Mouse (Mus musculus) NIH3T3 (cell line): ENCODE measurements around the gene Apol11b.
"Not testable (repeated sequence)": the region's sequence is repeated elsewhere in the genome, so short reads cannot be mapped to it uniquely, and the experiment has no call there.

ENCODE experiments used
- DNase-seq: peaks from one replicate; pipeline ENCODE4 v3.0.0-alpha.2; 2012; ENCODE audit warnings: low read depth

Apol11b gene

DNA sequence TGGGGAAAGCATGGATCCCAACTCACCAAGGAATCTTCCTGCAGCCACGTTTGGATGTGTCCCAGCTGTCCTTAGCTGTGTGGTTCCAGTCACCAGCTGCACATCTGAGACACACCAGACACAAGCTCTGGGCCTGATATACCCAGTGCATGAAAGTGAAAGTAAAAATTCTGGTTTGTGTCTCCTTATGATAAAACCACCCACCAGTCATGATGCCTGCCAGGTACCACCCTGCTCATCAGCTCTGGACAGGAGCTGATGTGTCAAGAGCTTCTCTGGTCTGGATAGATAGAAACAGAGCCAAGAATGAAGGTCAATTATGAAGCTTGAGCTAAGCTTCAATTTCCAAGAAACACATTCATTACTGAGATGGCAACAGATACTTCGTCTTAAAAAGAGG, at the start of gene Apol11b:
TSS of gene Apol11b (minus strand) at position 111 of the 400 bp plus-strand sequence.
- not testable (repeated sequence) for DNase-seq

DNA sequence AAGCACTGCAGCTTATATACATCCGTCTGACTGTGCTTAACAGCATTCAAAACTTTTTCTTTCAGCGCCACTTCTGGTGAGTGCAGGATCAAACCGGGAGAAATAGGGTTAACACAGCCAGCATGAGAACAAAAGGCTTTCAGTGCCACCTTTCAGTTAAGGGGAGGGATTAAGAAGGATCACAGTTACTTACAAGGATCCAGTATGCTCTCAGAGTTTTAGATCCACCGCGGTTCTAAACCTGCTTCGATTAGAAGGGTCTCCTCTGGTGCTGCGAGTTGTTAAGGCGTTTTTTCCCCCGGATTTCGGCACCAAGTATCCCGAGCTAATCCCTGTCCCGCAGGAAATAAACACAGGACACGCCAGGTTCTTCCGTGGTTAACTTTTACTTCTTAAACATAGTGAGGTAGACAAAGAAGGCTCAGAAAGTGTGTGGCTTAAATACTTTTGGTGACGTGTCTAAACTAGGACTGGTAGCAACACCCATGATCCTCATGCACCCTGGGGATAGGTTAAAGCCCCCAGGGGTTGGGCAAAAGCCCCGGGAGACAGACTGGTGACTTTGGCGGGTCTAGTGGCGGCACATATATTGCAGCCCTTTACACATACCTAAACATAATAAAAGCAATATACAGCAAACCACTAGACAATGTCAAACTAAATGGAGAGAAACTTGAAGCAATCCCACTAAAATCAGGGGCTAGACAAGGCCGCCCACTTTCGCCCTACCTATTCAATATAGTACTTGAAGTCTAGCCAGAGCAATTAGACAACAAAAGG, 48.6 kb upstream of the Apol11b start:
- not testable (repeated sequence) for DNase-seq

DNA sequence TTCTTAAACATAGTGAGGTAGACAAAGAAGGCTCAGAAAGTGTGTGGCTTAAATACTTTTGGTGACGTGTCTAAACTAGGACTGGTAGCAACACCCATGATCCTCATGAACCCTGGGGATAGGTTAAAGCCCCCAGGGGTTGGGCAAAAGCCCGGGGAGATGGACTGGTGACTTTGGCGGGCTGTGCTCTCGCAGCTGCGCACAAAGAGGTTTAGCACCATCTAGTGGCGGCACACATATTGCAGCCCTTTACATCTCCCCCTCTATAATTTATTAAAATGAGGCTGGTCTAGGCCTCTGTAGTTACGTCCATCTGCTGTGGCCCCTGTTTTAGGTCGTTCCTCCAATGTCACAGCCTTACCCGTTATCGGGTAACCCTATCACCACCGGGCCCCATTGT, 40.9 kb upstream of the Apol11b start:
- peak; percentile 73 for DNase-seq

DNA sequence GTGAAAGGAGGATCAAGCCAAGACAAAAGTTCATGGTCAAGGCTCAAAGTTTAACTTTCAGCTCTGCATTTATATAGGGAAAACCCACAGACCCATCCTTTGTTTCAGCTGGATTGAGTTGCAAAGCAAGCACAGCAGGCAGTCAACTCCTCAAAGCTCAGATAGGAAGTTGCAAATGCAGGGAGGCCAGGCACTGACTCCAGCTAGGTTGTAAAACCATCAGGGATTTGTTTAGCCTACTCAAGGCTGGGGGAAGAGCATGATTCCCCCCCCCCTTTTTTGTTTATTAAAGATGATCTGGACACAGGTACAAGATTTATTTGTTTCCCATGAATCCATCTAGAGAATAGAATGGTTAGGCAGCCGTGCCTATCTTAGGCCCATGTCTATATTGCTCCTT, 31.0 kb upstream of the Apol11b start:
- not testable (repeated sequence) for DNase-seq

DNA sequence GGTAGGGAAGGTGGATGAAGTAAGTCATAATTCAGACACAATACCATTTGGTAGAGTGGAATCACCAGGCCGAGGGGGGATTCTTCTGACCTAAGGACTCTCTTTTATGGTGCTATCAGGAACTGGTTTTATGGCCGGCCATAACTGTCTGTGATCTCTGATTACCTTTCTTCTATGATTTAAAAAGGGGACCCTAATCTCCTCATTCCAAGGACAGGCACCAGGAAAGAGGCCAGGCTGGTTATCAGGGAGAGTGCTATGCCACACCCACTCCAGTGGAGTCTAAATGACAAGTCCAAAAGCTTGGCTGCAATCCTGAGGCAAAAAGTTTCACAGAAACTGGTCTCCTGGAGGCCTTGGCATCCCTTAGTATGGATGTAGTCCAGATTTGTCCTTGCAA, 18.8 kb upstream of the Apol11b start:
- DNase-seq = not testable (repeated sequence)

DNA sequence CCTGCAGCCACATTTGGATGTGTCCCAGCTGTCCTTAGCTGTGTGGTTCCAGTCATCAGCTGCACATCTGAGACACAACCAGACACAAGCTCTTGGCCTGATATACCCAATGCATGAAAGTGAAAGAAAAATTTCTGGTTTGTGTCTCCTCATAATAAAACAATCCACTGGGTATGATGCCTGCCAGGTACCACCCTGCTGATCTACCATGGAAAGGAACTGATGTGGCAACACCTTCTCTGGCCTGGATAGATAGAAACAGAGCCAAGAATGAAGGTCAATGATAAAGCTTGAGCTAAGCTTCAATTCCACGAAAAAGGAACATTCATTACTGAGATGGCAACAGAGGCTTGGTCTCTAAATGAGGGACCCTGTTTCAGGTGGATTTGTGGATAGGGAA, 16.7 kb upstream of the Apol11b start:
- DNase-seq = not testable (repeated sequence)

DNA sequence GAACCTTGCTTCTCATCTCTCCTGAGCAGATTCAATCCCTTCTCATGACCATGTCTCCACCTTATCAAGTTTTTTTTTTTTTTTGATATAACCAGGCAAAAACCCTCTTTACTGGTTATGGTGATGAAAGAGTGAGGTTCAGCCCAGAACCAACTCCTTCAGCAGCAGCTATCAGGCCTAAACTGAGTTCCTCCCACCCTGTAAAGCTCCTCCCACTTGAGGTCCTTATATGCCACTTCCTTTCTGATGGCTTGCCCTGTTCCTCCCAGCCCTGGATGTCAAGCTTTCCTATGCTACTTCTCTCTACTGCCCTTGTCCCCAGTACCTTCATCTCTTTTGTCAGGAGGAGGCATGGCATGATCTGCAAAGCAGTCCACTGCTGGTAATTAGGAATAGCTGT, 8.1 kb upstream of the Apol11b start:
- not testable (repeated sequence) for DNase-seq

DNA sequence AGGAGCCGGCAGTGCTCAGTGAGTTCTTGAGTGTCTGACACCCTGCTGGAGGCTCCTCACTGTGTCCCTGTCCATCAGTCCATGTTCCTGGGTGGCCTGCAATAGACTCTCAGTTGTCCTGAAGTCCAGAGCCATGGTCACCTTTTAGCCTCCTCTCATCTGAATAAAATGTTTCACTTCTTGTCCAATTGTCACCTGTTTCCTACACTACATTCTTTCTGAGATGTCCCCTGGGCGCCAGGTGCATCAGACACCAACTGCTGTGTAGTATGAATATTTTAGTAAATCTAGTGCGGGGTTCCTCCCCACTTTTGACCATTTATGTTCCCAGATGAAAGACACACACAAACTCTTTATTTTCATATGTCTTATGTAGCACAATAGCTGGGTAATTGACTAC, 13.3 kb downstream of the Apol11b start:
- DNase-seq = not testable (repeated sequence)

DNA sequence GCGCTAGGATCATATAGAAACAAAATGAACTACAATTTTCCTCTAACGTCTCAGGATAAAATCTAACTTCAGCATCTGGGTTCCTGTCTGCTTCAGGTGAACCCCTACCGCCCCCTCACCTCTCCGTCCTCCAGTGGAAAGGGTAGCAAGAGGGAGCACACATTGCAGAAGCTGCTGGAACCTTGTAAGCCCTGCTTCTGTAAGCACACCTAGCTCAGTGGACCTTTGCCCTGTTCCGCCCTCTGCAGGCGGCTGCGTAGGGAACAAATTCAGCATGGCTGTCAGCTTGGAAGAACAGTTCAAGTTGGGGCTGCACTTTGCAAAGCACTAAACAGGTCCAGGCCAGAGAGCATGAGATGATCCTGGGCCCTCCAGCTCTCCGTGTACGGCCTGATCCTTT, 14.4 kb downstream of the Apol11b start:
- not testable (repeated sequence) for DNase-seq

DNA sequence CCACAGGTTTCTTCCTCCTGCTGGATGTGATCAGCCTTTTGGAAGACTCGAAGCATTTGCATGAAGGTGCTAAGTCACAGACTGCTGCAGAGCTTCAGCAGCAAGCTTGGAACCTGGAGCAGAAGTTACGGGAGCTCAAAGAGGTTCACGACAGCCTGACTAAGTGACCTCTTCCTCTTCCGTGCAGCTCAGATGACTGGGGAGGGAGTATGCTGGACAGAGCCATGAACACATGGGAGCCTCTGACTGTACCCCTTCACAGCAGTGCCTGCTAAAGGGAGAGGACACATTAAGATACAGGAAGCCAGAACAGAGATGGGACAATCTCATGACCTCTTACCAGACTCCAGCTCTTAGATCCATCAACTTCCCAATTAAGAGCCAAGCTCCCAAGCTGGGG, 16.6 kb downstream of the Apol11b start:
- DNase-seq = not testable (repeated sequence)

DNA sequence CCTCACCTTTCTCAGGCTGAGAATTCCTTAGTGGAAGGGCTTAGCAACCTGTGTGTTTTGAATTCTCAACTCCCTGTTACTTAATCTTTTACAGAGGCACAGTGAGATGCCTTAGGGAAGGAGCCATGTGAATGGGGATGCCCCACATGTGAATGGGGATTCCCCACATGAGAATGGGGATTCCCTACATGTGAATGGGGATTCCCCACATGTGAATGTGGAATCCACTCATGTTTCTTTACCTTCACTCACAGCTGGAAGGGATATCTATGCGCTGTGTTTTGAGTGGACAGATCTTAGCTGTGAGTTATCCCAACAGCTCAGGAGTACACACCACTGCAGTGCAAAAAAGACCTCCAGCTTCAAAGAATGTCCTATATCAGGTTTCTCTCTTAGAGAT, 18.4 kb downstream of the Apol11b start:
- no peak for DNase-seq

DNA sequence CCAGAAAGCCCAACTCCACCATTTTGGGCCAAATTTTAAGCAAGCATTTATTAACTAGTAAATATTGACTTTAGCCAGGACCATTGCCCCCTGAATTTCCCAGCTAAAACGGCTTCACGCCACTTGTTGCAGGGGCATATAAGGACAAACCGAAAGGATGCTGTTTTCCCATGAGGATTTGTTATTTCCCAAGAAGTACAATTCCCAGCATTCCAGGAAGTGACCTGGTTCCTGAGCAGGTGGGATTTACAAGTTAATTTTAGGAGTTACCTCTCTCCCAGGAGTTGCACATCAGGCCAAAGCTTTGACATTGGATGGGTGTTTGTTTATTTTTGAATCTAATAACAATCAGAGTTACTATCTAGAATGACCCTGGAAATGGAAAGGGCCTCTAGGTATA, 37.0 kb downstream of the Apol11b start:
- no peak for DNase-seq

DNA sequence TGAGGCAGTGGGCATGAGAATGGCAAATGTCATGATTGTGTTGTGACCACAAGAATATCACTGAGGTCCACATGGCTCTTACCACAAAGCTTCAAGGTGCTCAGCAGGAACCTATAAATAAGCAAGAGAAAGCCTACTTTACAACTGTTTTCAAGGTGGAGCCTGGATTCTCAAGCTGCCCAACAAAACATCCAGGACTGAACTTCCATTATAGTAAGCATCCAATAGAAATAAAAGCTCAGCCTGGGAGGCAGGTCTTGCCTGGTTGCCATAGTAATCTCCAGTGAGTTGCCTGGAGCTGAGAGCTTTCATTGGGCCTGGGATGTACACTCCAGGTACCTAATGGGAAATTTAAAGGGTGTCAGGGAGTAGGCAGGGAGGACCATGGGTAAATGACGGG, 44.1 kb downstream of the Apol11b start, which contains the start of gene Gm36245:
TSS of gene Gm36245 (plus strand) at position 301 of the 400 bp plus-strand sequence.
- DNase-seq = no peak

DNA sequence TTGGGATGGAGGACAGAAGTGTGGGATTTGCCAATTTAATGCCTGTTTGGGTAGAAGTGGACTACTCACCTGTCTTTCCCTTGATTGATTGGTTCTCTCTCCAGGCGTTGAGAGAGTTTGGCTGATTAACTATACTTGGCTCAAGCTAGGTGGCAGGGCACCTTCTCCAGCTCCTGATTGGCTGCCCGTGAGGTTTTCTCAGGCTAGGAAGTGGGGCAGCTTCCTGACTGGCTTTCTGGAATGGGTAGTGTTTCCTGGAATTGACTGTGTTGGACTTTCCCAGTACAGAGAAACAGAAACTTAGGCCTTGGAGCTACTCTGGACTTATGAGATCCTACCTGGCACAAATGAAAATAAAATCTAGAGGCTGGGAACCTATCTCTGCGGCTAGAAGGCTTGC, 44.7 kb downstream of the Apol11b start:
- no peak for DNase-seq

DNA sequence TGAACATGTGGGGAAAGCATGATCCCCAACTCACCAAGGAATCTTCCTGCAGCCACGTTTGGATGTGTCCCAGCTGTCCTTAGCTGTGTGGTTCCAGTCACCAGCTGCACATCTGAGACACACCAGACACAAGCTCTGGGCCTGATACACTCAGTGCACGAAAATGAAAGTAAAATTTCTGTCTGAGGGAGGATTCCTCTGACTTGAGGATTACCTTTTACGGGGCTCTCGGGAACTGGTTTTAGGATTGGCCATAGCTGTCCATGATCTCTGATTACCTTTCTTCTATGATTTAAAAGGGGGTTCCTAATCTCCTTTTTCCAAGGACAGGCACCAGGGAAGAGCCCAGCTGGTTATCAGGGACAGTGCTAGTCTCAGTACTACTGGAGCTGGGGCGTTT, 47.1 kb downstream of the Apol11b start, which contains the start of gene Apol10b:
TSS of gene Apol10b (minus strand) at position 165 of the 400 bp plus-strand sequence.
- peak; percentile 56 for DNase-seq

DNA sequence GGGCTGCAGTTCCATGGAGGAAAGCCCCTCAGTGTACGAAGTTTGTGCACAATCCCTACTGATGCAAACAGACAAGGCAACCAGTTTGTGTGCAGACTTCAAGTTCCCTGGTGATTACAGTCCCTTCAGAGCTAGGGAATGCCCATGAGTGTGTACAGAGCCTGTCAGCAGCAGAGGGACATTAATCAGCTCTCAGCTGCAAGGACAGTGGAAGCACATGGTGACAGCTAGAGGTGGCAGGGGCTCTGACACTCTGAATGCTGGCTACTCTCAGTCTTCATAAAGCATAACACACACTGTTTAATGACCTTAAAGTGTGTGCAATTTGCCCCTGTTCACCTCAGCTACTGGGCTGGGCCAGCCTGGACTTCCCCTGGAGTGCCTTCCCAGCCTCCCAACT, 49.5 kb downstream of the Apol11b start:
- DNase-seq = no peak

DNA sequence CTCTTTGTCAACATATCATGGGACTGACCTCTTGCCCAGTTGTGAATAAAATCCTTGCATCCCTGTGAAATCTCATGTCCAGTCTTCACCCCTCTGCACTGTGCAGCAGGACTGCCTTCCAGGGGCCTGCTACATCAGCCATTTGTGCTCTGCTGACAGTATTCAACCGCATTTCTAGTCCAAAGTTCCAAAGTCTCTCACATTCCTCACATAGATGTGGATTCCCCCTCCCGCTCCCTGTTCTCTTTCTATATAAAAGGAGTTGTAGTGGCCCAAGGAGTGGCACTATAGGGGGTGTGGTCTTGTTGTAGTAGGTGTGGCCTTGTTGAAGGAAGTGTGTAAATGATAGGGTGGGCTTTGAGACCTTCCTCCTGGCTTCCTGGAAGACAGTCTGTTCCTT, 52.2 kb downstream of the Apol11b start:
- no peak for DNase-seq

DNA sequence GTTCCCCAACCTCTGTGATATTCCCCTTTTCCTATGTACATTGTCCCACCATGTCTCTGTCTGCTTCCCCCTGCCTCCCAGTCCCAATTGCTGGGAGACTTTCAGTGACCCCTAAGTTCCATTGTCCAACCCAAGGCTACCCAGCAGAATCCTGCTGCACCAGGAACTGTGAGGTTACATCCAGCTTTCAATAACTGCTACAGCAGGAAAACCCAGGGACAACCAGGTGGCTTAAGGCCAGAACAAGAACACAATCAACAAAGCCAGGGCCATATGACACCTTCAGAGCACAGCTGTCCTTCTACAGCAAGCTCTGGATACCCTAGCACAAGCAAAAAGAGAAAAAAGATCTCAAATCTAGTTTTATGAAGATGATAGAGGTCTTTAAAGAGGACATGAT, 54.1 kb downstream of the Apol11b start:
- DNase-seq = no peak

DNA sequence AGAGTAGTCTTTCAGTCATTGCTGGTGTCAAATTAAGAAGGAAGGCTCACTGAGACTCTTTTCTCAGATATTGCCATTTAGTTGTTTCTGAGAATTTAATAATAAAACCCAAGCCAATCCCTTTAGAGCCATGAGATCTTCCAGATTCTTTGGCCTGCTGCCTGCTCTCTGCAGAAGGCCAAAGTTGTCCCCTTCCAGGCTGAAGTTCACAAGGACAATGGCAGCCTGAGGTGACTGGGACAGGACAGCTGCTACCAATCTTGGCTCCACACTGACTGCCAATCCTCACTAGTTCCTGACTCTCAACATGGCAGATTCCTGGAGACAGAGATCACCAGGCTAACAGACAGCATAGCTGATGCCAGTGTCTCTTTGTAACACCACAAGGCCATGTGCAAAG, 56.1 kb downstream of the Apol11b start:
- no peak for DNase-seq
